Mouse (Mus musculus): Measurements from ENCODE around the gene Pnmal2. TPM values are rescaled to one million over a fixed set of nuclear protein-coding genes. Genes with fewer than 3 reads are reported as not detected.

Gene Pnmal2
- polyA plus RNA-seq, 1 experiment from 2014 or later: 146 TPM

- no peak overlapping the region for H3K9ac ChIP-seq (ENCODE audit: low read depth, low read length)
- H3K4me1 ChIP-seq (ENCODE audit: control insufficient read depth, insufficient read depth, low read depth, low read length): peaks cover 25% of the 10 kb centered on the region
- 55% methylated on average over 4 of the region's 4 CpGs for WGBS
Measured at GRCm38 (mm10) chr7:16937312-16937711, 7.2 kb upstream of the Pnmal2 start.

GRCm38 (mm10) chr7:16938117-16938791, 6.2 kb upstream of the Pnmal2 start:
- Histone ChIP-seq H3K4me2 (ENCODE audit: low read length) (peak overlapping the region; percentile 40; the same call in 1 of the 2 replicates), H3K9ac (ENCODE audit: low read depth, low read length) (no peak overlapping the region), H3K36me3 (ENCODE audit: control insufficient read depth, insufficient read depth, low read length) (no peaks in the 10 kb centered on the region), H3K4me1 (ENCODE audit: control insufficient read depth, insufficient read depth, low read depth, low read length) (peaks cover 25% of the 10 kb centered on the region), H3K4me3 (ENCODE audit: low read length) (no peak overlapping the region), H3K9me3 (ENCODE audit: control insufficient read depth, low read length) (no peaks in the 10 kb centered on the region), H3K27ac (ENCODE audit: low read depth, low read length) (peak overlapping the region; percentile 80), H3K27me3 (replicated peaks; ENCODE audit: control insufficient read depth, insufficient read depth, low read length) (no peaks in the 10 kb centered on the region)
- WGBS: 54% methylated on average over 17 of the region's 17 CpGs
- ATAC-seq: peak; percentile 88

More at GRCm38 (mm10) chr7:16937312-16937711, 7.2 kb upstream of the Pnmal2 start:
- Histone ChIP-seq H3K27me3 (replicated peaks; ENCODE audit: control insufficient read depth, insufficient read depth, low read length) (no peaks in the 10 kb centered on the region), H3K4me2 (ENCODE audit: low read length) (no peak overlapping the region), H3K36me3 (ENCODE audit: control insufficient read depth, insufficient read depth, low read length) (no peaks in the 10 kb centered on the region), H3K27ac (ENCODE audit: low read depth, low read length) (no peak overlapping the region), H3K4me3 (ENCODE audit: low read length) (no peak overlapping the region), H3K9me3 (ENCODE audit: control insufficient read depth, low read length) (no peaks in the 10 kb centered on the region)
- ATAC-seq: no peak

GRCm38 (mm10) chr7:16940292-16940691, 4.2 kb upstream of the Pnmal2 start:
- H3K4me3 ChIP-seq (ENCODE audit: low read length): no peak overlapping the region
- peak overlapping the region; percentile 62 for H3K27ac ChIP-seq (ENCODE audit: low read depth, low read length)
- H3K27me3 ChIP-seq (replicated peaks; ENCODE audit: control insufficient read depth, insufficient read depth, low read length): no peaks in the 10 kb centered on the region
- no peaks in the 10 kb centered on the region for H3K36me3 ChIP-seq (ENCODE audit: control insufficient read depth, insufficient read depth, low read length)
- no peaks in the 10 kb centered on the region for H3K9me3 ChIP-seq (ENCODE audit: control insufficient read depth, low read length)
- no peak overlapping the region for H3K9ac ChIP-seq (ENCODE audit: low read depth, low read length)
- WGBS: 32% methylated on average over 7 of the region's 7 CpGs
- peaks cover 29% of the 10 kb centered on the region for H3K4me1 ChIP-seq (ENCODE audit: control insufficient read depth, insufficient read depth, low read depth, low read length)
- no peak for ATAC-seq
- H3K4me2 ChIP-seq (ENCODE audit: low read length): no peak overlapping the region

- Histone ChIP-seq H3K4me3 (ENCODE audit: low read length) (no peak overlapping the region), H3K36me3 (ENCODE audit: control insufficient read depth, insufficient read depth, low read length) (no peaks in the 10 kb centered on the region), H3K4me1 (ENCODE audit: control insufficient read depth, insufficient read depth, low read depth, low read length) (peaks cover 40% of the 10 kb centered on the region), H3K27me3 (replicated peaks; ENCODE audit: control insufficient read depth, insufficient read depth, low read length) (no peaks in the 10 kb centered on the region), H3K27ac (ENCODE audit: low read depth, low read length) (peak overlapping the region; percentile 93), H3K9me3 (ENCODE audit: control insufficient read depth, low read length) (no peaks in the 10 kb centered on the region), H3K4me2 (ENCODE audit: low read length) (no peak overlapping the region), H3K9ac (ENCODE audit: low read depth, low read length) (no peak overlapping the region)
- WGBS: 26% methylated on average over 4 of the region's 4 CpGs
- ATAC-seq: no peak
Measured at GRCm38 (mm10) chr7:16942861-16943260, 1.6 kb upstream of the Pnmal2 start.

- H3K4me1 ChIP-seq (ENCODE audit: control insufficient read depth, insufficient read depth, low read depth, low read length): peaks cover 51% of the 10 kb centered on the region
- peak overlapping the region; percentile 93 for H3K9ac ChIP-seq (ENCODE audit: low read depth, low read length)
- no peaks in the 10 kb centered on the region for H3K36me3 ChIP-seq (ENCODE audit: control insufficient read depth, insufficient read depth, low read length)
- no peaks in the 10 kb centered on the region for H3K9me3 ChIP-seq (ENCODE audit: control insufficient read depth, low read length)
- whole genome bisulfite sequencing: 1% methylated on average over 22 of the region's 22 CpGs
- no peak; the same call in 1 of the 2 replicates for ATAC-seq
- peak overlapping the region; percentile 94 for H3K4me2 ChIP-seq (ENCODE audit: low read length)
- peak overlapping the region; percentile 93 for H3K27ac ChIP-seq (ENCODE audit: low read depth, low read length)
- peak overlapping the region; percentile 73 for H3K4me3 ChIP-seq (ENCODE audit: low read length)
- H3K27me3 ChIP-seq (replicated peaks; ENCODE audit: control insufficient read depth, insufficient read depth, low read length): no peaks in the 10 kb centered on the region
Measured at GRCm38 (mm10) chr7:16944808-16945315, 380 bp downstream of the Pnmal2 start.

GRCm38 (mm10) chr7:16945419-16945818, 937 bp downstream of the Pnmal2 start:
- Histone ChIP-seq H3K36me3 (ENCODE audit: control insufficient read depth, insufficient read depth, low read length) (no peaks in the 10 kb centered on the region), H3K9me3 (ENCODE audit: control insufficient read depth, low read length) (no peaks in the 10 kb centered on the region), H3K4me1 (ENCODE audit: control insufficient read depth, insufficient read depth, low read depth, low read length) (peaks cover 48% of the 10 kb centered on the region), H3K27ac (ENCODE audit: low read depth, low read length) (peak overlapping the region; percentile 93), H3K27me3 (replicated peaks; ENCODE audit: control insufficient read depth, insufficient read depth, low read length) (no peaks in the 10 kb centered on the region), H3K9ac (ENCODE audit: low read depth, low read length) (peak overlapping the region; percentile 93), H3K4me2 (ENCODE audit: low read length) (peak overlapping the region; percentile 94), H3K4me3 (ENCODE audit: low read length) (peak overlapping the region; percentile 73)
- ATAC-seq: no peak
- 6% methylated on average over 17 of the region's 17 CpGs for WGBS

- H3K27me3 ChIP-seq (replicated peaks; ENCODE audit: control insufficient read depth, insufficient read depth, low read length): no peaks in the 10 kb centered on the region
- WGBS: 1% methylated on average over 53 of the region's 53 CpGs
- no peak for ATAC-seq
- H3K4me3 ChIP-seq (ENCODE audit: low read length): peak overlapping the region; percentile 73
- peaks cover 43% of the 10 kb centered on the region for H3K4me1 ChIP-seq (ENCODE audit: control insufficient read depth, insufficient read depth, low read depth, low read length)
- H3K36me3 ChIP-seq (ENCODE audit: control insufficient read depth, insufficient read depth, low read length): no peaks in the 10 kb centered on the region
- peak overlapping the region; percentile 94 for H3K4me2 ChIP-seq (ENCODE audit: low read length)
- H3K27ac ChIP-seq (ENCODE audit: low read depth, low read length): peak overlapping the region; percentile 93
- H3K9ac ChIP-seq (ENCODE audit: low read depth, low read length): peak overlapping the region; percentile 93
- H3K9me3 ChIP-seq (ENCODE audit: control insufficient read depth, low read length): no peaks in the 10 kb centered on the region
Measured at GRCm38 (mm10) chr7:16946441-16947348, 2.2 kb downstream of the Pnmal2 start.

GRCm38 (mm10) chr7:16947349-16947895, 2.9 kb downstream of the Pnmal2 start:
- peaks cover 43% of the 10 kb centered on the region for H3K4me1 ChIP-seq (ENCODE audit: control insufficient read depth, insufficient read depth, low read depth, low read length)
- 15% methylated on average over 21 of the region's 22 CpGs for WGBS
- no peak for ATAC-seq

More at GRCm38 (mm10) chr7:16947349-16947895, 2.9 kb downstream of the Pnmal2 start:
- Histone ChIP-seq H3K27me3 (replicated peaks; ENCODE audit: control insufficient read depth, insufficient read depth, low read length) (no peaks in the 10 kb centered on the region), H3K36me3 (ENCODE audit: control insufficient read depth, insufficient read depth, low read length) (no peaks in the 10 kb centered on the region), H3K9ac (ENCODE audit: low read depth, low read length) (peak overlapping the region; percentile 93), H3K27ac (ENCODE audit: low read depth, low read length) (peak overlapping the region; percentile 93), H3K9me3 (ENCODE audit: control insufficient read depth, low read length) (no peaks in the 10 kb centered on the region), H3K4me3 (ENCODE audit: low read length) (peak overlapping the region; percentile 73), H3K4me2 (ENCODE audit: low read length) (peak overlapping the region; percentile 94)

Measured in hindbrain, embryonic 16.5 days (tissue).